Mouse (Mus musculus): ENCODE data around the gene Trpm1. TPM values are rescaled to one million over a fixed set of nuclear protein-coding genes. Genes with fewer than 3 reads are reported as not detected.

The Trpm1 gene
- polyA plus RNA-seq, 1 experiment from 2014 or later, result 0.14 TPM

- H3K27me3 ChIP-seq, result no peaks in the 10 kb centered on the region
- no peak overlapping the region for H3K27ac ChIP-seq (replicated peaks)
- no peak overlapping the region for H3K4me3 ChIP-seq
- no peaks in the 10 kb centered on the region for H3K36me3 ChIP-seq
- no peak for ATAC-seq (ENCODE audit: low FRiP score, low read depth)
- no peaks in the 10 kb centered on the region for H3K4me1 ChIP-seq (replicated peaks)
- no peak overlapping the region for H3K9ac ChIP-seq
- H3K9me3 ChIP-seq, result no peaks in the 10 kb centered on the region
- 76% methylated on average over 4 of the region's 4 CpGs for WGBS
- H3K4me2 ChIP-seq, result no peak overlapping the region
Measured at GRCm38 (mm10) chr7:64239806-64240315, 86.2 kb downstream of the Trpm1 start.

DNA sequence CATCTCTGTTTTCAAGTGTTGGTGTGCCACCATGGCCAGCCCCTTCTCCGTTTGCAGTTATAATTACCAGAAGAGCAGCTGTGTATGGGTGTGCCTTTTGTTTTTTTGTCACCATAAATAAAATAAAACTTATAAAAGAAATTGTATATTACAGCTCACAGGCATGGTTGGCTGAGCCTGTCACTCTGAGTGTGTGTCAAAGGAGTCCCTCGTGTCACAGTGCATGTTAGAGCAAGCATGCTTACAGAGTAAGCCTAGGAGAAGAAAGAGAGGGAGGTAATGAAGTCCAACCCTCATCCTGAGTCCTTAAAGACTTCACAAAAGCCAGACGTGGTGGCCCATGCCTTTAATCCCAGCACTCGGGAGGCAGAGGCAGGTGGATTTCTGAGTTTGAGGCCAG is 88.8 kb downstream of the Trpm1 start:
- WGBS, result 71% methylated on average over 4 of the region's 4 CpGs
- H3K36me3 ChIP-seq, result no peaks in the 10 kb centered on the region
- H3K27me3 ChIP-seq, result no peaks in the 10 kb centered on the region
- H3K4me3 ChIP-seq, result no peak overlapping the region
- H3K9ac ChIP-seq, result no peak overlapping the region
- no peak overlapping the region for H3K4me2 ChIP-seq
- ATAC-seq (ENCODE audit: low FRiP score, low read depth), result no peak
- H3K9me3 ChIP-seq, result no peaks in the 10 kb centered on the region
- no peak overlapping the region for H3K27ac ChIP-seq (replicated peaks)
- no peaks in the 10 kb centered on the region for H3K4me1 ChIP-seq (replicated peaks)

GRCm38 (mm10) chr7:64244371-64244770 is 90.7 kb downstream of the Trpm1 start:
- Histone ChIP-seq H3K9me3 (no peaks in the 10 kb centered on the region), H3K27me3 (no peaks in the 10 kb centered on the region), H3K4me1 (replicated peaks) (no peaks in the 10 kb centered on the region), H3K4me3 (no peak overlapping the region), H3K4me2 (no peak overlapping the region), H3K36me3 (no peaks in the 10 kb centered on the region), H3K9ac (no peak overlapping the region), H3K27ac (replicated peaks) (no peak overlapping the region)
- ATAC-seq (ENCODE audit: low FRiP score, low read depth), result peak; percentile 68; the same call in 1 of the 2 replicates
- WGBS, result 75% methylated on average over 6 of the region's 6 CpGs

- 28% methylated on average over 4 of the region's 4 CpGs for WGBS
- ATAC-seq (ENCODE audit: low FRiP score, low read depth), result no peak
- H3K4me3 ChIP-seq, result no peak overlapping the region
- H3K36me3 ChIP-seq, result no peaks in the 10 kb centered on the region
- no peak overlapping the region for H3K4me2 ChIP-seq
- no peaks in the 10 kb centered on the region for H3K27me3 ChIP-seq
- H3K9ac ChIP-seq, result no peak overlapping the region
- no peaks in the 10 kb centered on the region for H3K9me3 ChIP-seq
- H3K4me1 ChIP-seq (replicated peaks), result no peaks in the 10 kb centered on the region
- no peak overlapping the region for H3K27ac ChIP-seq (replicated peaks)
Measured at GRCm38 (mm10) chr7:64246713-64247112, 93.1 kb downstream of the Trpm1 start.

DNA sequence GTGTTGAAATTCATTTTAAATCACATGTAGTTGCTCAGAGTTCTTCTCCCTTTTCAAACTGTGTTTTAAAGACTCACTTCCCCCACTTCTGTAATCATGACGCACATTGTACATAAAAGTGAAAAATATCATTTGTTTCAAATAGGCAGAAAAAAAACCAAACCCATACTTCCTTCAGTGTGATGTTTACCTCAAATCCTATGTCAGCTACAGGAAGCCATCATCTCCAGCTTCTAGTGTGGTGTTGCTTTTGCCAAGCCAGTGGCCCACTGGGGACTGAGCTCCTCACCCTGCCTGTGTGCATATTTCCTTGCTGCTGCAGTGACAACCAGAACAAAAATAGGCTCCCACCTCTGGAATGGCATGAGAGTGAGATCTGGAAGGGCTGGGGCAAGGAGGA is 94.7 kb downstream of the Trpm1 start:
- ATAC-seq (ENCODE audit: low FRiP score, low read depth), result no peak
- Histone ChIP-seq H3K9me3 (no peaks in the 10 kb centered on the region), H3K36me3 (no peaks in the 10 kb centered on the region), H3K9ac (no peak overlapping the region), H3K27me3 (no peaks in the 10 kb centered on the region), H3K4me2 (no peak overlapping the region), H3K4me3 (no peak overlapping the region), H3K4me1 (replicated peaks) (no peaks in the 10 kb centered on the region), H3K27ac (replicated peaks) (no peak overlapping the region)
- WGBS, result 97% methylated on average over 1 of the region's 1 CpGs

DNA sequence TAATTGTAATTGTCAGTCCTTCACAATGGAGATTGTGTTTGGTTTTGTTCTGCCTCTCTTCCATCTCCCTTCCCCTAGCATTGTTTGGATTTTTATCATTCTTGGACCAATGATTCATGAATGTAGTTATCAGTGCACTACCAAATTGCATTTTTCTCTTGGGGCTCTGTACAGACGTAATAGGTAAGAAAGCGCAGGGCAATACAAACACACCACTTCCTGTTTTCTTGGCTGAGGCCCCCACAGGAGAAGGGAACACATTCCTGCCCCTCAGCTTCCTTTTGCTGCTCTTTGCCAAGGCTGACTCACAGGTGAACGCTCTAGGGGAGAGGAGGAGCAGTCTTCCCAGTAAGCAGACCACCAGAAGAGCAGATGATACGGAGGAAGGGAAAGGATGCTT is 96.1 kb downstream of the Trpm1 start:
- ATAC-seq (ENCODE audit: low FRiP score, low read depth), result no peak
- Histone ChIP-seq H3K4me3 (no peak overlapping the region), H3K27me3 (no peaks in the 10 kb centered on the region), H3K4me2 (no peak overlapping the region), H3K36me3 (no peaks in the 10 kb centered on the region), H3K4me1 (replicated peaks) (no peaks in the 10 kb centered on the region), H3K9ac (no peak overlapping the region), H3K9me3 (no peaks in the 10 kb centered on the region), H3K27ac (replicated peaks) (no peak overlapping the region)
- WGBS, result 78% methylated on average over 4 of the region's 4 CpGs

- H3K36me3 ChIP-seq, result no peaks in the 10 kb centered on the region
- H3K27me3 ChIP-seq, result no peaks in the 10 kb centered on the region
- no peak overlapping the region for H3K4me2 ChIP-seq
- WGBS, result 94% methylated on average over 7 of the region's 7 CpGs
- H3K9ac ChIP-seq, result no peak overlapping the region
- H3K27ac ChIP-seq (replicated peaks), result no peak overlapping the region
- no peaks in the 10 kb centered on the region for H3K4me1 ChIP-seq (replicated peaks)
- H3K4me3 ChIP-seq, result no peak overlapping the region
- H3K9me3 ChIP-seq, result no peaks in the 10 kb centered on the region
- no peak for ATAC-seq (ENCODE audit: low FRiP score, low read depth)
Measured at GRCm38 (mm10) chr7:64250417-64250816, 96.8 kb downstream of the Trpm1 start.

DNA sequence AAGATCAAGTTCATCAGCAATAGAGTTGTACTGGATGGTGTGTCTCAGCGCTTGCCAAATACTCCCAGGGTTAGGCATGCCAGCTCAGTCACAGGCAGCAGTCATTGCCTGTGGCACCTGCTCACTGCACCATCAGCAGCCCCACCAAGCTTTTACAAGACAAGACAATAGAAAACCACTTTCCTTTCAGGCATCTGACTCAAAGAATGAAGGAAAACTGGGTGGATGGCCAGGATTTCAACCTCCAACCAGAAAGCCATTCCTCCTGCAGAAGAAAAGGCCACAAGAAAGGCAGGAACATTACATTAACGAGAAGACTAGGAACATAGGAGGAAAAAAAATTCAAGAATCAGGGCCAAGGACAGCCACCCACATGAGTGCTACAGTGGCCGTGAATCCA is 100.1 kb downstream of the Trpm1 start:
- 93% methylated on average over 3 of the region's 3 CpGs for WGBS
- no peaks in the 10 kb centered on the region for H3K36me3 ChIP-seq
- no peaks in the 10 kb centered on the region for H3K4me1 ChIP-seq (replicated peaks)
- H3K27ac ChIP-seq (replicated peaks), result no peak overlapping the region
- no peaks in the 10 kb centered on the region for H3K27me3 ChIP-seq
- H3K9ac ChIP-seq, result no peak overlapping the region
- no peak overlapping the region for H3K4me2 ChIP-seq
- ATAC-seq (ENCODE audit: low FRiP score, low read depth), result no peak
- H3K9me3 ChIP-seq, result no peaks in the 10 kb centered on the region
- no peak overlapping the region for H3K4me3 ChIP-seq

GRCm38 (mm10) chr7:64265502-64266279 is 112.1 kb downstream of the Trpm1 start:
- no peaks in the 10 kb centered on the region for H3K27me3 ChIP-seq
- H3K36me3 ChIP-seq, result no peaks in the 10 kb centered on the region
- no peak overlapping the region for H3K4me3 ChIP-seq
- no peak overlapping the region for H3K4me2 ChIP-seq
- 0 out of 2 replicates have a peak, but pooled peaks cover 5% of the 10 kb centered on the region for H3K4me1 ChIP-seq (replicated peaks)
- no peak overlapping the region for H3K27ac ChIP-seq (replicated peaks)
- 0 out of 2 replicates have a peak, but pooled peaks cover 6% of the 10 kb centered on the region for H3K9me3 ChIP-seq
- H3K9ac ChIP-seq, result no peak overlapping the region
- WGBS, result 85% methylated on average over 13 of the region's 13 CpGs
- no peak for ATAC-seq (ENCODE audit: low FRiP score, low read depth)

GRCm38 (mm10) chr7:64266587-64266986 is 113.0 kb downstream of the Trpm1 start:
- Histone ChIP-seq H3K27me3 (no peaks in the 10 kb centered on the region), H3K4me1 (replicated peaks) (0 out of 2 replicates have a peak, but pooled peaks cover 5% of the 10 kb centered on the region), H3K27ac (replicated peaks) (no peak overlapping the region), H3K9me3 (no peaks in the 10 kb centered on the region), H3K36me3 (no peaks in the 10 kb centered on the region), H3K4me2 (no peak overlapping the region), H3K4me3 (no peak overlapping the region), H3K9ac (no peak overlapping the region)
- ATAC-seq (ENCODE audit: low FRiP score, low read depth), result no peak
- 91% methylated on average over 4 of the region's 4 CpGs for WGBS

GRCm38 (mm10) chr7:64271926-64272325 is 118.3 kb downstream of the Trpm1 start:
- Histone ChIP-seq H3K36me3 (no peaks in the 10 kb centered on the region), H3K4me3 (no peak overlapping the region), H3K4me2 (no peak overlapping the region), H3K27me3 (no peaks in the 10 kb centered on the region), H3K4me1 (replicated peaks) (0 out of 2 replicates have a peak, but pooled peaks cover 5% of the 10 kb centered on the region), H3K27ac (replicated peaks) (no peak overlapping the region), H3K9me3 (no peaks in the 10 kb centered on the region), H3K9ac (no peak overlapping the region)
- 9% methylated on average over 4 of the region's 4 CpGs for whole genome bisulfite sequencing
- ATAC-seq (ENCODE audit: low FRiP score, low read depth), result peak; percentile 72

DNA sequence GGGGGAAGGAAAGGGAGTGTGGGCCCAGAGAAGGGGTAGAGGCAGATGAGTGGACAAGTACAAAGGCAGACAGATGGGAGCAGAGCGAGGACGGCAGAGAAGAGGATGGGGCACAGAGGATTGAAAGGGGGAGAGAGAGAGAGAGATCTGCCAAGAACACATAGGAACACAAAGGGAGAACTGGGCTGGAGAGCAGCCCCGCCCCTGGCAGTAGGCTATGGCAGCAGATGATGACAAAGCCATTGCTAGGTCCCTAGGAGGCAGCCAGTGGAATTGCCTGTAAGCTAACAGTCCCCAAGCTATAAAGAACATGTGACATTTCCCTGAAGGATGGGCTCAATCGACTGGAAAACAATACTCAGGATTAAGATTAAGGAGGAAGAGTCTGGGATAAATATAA is 121.9 kb downstream of the Trpm1 start:
- 34% methylated on average over 4 of the region's 4 CpGs for WGBS
- Histone ChIP-seq H3K4me2 (no peak overlapping the region), H3K4me3 (no peak overlapping the region), H3K4me1 (replicated peaks) (no peaks in the 10 kb centered on the region), H3K27ac (replicated peaks) (no peak overlapping the region), H3K9me3 (no peaks in the 10 kb centered on the region), H3K27me3 (no peaks in the 10 kb centered on the region), H3K36me3 (no peaks in the 10 kb centered on the region), H3K9ac (no peak overlapping the region)
- ATAC-seq (ENCODE audit: low FRiP score, low read depth), result peak; percentile 62
